Mouse (Mus musculus) heart, adult 9 months (tissue): ENCODE data around the gene Jkamp.
A peak's percentile ranks its signal among the peaks of the same experiment; 100 is the strongest.
"Not testable (repeated sequence)": the region's sequence is repeated elsewhere in the genome, so short reads cannot be mapped to it uniquely, and the experiment has no call there.

Experiments used
- DNase-seq, 2 experiments: peaks; one replicate each; pipeline ENCODE4 v3.0.0; 2022; ENCODE audit warnings: low spot score in 2 of 2

The Jkamp gene

DNA sequence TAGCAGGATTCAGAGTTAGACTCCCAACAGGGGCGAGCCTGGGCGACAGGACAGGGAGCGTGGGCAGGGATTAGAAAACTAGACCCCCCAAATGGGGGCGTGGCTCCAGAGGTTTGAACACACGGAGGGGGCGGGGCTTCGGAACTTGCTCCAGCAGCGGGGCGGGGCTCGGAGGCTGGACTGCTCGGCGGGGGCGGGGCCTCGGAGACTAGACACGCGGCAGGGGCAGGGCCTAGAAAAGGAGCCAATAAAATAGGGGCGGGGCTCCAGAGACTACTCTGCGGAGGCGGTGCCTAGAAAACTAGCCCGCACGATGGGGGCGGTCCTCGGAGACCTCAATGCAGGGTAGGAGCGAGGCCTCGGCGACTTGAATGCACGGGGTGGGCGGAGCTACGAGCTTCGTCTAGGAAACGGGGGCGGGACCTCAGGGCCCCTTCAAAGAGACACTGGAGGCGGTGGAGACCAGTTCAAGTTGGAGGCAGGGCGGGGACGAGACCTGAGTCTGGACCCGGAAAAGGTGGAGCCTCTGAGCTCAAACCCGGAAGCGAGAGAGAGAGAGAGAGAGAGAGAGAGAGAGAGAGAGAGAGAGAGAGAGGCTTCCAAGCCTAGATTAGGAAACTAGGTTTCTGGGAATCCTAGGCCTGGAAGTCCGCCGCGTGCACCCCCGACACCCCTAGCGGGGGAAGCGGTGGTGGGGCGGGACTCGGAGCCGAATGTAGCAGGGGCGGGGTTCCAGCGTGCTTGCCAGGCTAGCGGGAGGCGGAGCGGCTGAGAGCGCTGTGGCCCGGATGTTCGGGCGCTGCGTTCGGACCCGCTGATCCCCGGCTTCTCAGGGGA lies at the start of gene Jkamp, which contains the start of gene L3hypdh:
Gene Jkamp (plus strand): TSS at position 261 of the 837 bp plus-strand sequence.
Gene L3hypdh (minus strand): TSS at position 111 of the 837 bp plus-strand sequence.
- DNase-seq: peak; percentile 100

DNA sequence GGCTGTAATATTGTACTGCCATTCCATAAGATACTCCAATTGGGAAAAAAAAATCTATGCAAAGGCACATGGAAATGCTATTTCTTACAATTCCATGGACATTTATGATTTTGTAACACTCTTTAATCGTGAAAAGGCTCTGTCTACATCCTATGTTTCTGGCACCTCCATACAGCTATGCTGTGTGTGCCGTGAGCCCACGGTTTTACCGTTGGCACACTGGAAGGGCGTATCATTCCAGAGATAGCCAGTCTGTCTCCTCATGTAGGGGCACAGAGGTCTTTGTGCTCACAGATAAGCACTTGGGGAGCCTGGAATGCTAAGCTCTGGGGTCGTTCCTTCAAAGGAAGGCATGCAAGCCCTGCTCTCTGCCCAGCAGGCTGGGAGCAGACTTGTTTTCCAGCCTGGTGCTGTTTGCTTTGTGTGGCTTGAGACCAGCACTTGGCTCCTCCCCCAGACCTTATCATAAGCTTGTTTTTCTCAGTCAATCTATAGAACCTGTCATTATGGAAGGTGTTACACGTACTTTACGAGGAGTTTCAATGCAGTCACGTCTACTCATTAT lies 49.2 kb upstream of the Jkamp start:
- DNase-seq: no peak

DNA sequence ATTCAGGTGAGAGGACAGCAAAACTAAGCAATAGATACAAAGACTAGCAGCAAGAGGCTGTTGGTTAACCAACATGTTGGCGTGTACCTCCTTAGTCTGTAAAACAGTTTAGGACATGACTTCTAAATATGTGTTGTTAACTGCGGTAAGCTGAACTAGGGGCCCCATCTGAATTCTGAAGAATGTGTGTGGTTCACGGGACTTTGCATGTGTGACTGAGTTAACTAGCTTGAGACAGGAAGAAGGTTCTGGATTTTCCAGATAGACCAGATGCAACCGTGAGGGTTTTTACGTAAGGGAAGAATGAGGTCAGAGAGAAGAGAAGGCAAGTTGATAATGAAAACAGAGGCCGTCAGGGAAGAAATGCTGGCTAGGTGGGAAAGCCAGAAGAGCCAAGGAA lies 48.3 kb upstream of the Jkamp start:
- no peak for DNase-seq

DNA sequence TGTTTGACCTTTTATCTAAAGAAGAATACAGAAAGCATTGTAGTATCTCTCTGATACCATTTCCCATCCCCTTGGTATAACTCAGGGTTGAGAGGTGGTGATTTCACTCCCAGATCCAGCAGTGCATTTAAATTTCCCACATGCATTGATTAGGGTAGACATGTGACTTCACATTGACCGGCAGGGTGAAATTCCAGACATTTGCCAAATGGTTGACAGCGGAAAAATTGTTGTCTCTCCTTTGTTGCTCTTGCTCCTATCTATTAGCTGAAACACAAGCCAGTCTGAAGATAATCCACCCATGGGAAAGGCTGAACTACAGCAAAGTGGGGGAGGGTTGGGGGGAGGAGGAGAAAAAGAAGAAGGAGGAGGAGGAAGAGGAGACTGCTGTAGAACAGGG lies 46.5 kb upstream of the Jkamp start:
- no peak for DNase-seq

DNA sequence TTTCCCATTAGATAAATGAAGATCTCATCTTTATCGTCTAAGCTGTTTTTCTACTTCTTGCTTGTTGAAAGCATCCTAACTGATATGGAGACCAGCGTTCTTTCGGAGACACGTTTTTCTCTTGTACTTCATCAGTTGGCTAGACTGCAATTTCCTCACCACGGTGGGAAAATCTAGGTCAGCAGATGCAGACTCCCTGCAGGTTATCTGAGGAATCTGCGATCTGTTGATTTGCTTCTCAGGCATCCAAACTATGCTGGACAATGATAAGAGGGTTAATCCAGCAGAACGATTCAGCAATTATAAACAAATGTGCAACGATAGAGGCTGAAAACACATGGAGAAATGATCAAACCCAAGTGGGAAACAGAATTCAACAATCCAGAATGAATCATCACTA lies 45.9 kb upstream of the Jkamp start:
- DNase-seq: no peak

DNA sequence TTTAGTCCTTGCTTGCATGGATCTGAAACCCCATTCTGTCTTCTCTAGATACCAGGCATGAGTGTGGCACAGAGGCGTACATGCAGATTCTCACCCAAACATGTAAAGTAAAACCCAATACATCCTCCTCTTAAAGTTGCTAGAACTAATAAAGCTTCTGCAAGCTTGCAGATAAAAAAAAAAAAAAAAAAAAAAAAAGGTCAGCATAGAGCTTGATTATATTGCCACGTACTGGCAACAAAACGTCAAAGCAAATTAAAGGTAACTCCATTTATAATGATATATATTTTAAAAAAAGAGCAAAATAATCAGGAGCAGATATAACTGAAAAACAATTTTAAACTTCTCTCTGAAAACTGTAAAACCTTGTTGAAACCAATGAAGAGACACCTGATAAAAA lies 44.2 kb upstream of the Jkamp start:
- DNase-seq: no peak

DNA sequence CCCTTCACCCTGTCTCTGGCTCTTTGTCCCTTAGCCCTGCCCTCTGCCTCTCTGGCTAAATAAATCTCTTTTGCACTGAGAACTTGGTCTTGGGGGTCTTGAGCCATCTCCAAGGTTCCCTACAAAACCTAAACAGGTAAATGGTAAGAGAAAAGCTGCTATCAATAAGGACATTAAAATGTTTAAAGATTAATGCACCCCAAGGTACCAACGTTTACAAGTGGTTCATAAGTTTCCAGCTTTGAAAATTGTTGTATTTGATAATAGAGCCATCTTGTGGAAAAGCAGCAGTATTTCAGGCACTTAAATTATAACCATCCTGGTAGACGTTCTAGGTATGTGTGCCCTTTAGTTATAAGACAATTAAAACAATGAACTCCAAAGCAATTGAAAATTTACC lies 37.9 kb upstream of the Jkamp start:
- no peak for DNase-seq

DNA sequence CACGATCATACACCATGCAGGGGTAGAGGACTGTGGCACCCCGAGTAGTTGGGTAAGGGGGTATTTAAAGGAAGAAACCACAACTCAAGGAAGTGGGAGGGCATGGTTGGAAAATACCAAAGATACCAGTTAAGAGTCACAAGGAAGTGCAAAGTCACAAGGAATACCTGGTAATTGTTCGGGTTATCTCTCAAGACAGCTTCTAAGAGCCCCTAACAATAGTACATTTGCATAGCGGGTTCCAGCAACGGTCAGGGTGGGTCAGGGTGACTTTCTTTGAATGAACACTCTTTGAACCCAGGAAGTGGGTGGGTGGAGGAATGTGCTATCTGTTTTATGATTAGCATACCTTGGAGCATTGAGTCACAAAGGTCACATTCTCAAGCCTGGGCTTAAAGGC lies 35.2 kb upstream of the Jkamp start:
- not testable (repeated sequence) for DNase-seq

DNA sequence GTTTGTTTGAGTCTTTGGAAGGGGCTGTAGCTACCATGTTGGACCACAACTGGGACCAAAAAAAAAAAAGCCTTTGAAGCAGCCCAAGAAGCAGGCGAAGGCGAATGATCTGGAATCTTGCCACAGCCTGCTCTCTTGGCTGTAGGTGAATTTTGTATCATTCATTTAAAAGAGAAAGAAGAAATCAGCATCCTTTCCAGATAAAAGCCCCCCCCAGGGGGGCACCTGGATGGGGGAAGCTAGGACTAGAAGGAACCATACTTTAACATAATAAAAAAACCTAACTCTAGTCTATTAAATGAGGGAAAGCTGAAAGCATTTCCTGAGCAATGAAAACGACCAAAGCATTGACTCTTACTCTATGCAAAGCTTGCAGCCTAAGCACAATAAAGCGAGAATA lies 34.6 kb upstream of the Jkamp start:
- DNase-seq: no peak

DNA sequence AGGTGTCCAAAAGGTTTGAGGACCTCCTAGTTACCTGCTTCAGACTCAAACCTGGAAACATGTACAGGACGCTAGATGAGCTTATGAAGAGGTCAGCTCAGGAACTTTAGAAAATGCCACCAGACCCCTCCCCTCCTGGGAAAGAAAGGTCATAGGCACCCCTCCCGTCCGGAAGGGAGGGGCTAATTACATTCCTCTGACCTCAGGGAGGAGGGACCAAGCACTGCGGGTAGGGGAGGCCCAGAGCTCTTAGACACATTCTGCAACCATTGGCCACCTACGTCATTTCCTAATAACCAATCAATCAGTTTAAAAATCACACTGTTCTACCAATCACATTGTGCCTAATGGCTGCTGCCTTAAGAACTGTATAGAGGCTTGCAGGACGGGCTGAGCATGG lies 32.8 kb upstream of the Jkamp start:
- no peak for DNase-seq

DNA sequence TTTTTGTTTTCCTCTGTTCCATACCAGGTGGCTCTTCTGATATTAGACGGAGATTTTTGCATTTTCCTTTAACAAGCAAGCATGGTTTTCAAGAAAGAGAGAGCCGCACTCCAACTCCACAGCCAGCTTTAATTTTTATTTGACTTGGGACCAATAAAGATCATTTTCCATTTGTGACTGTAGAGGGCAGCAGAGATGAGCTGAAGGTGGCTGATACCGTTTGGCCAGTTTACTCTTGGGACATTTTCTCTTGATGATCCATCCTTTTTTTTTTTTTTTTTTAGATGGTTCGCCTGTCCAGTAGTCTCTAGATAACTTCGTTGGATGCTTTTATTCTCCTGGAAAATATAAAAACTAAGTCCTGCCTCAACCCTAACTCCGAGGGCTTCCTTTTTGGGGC lies 32.1 kb upstream of the Jkamp start:
- DNase-seq: no peak

DNA sequence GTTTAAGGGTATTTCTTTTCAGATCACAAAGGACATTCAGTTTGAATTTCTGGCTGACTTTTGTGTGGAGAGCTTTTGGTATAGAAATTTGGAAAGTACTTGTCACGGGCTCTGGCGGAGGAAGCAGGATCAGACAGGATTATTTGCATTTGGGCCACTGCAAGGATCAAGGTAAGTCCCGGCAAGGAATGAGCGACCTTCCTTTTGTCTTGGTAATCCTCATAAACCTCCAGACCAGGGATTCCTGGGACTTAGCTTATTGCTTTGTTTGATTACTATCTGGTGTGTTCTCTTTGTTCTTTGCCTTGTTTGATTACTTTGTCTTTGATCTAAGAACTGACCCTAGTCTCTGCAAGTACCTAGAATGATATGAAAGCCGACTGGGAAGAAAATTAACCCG lies 31.5 kb upstream of the Jkamp start:
- DNase-seq: no peak

DNA sequence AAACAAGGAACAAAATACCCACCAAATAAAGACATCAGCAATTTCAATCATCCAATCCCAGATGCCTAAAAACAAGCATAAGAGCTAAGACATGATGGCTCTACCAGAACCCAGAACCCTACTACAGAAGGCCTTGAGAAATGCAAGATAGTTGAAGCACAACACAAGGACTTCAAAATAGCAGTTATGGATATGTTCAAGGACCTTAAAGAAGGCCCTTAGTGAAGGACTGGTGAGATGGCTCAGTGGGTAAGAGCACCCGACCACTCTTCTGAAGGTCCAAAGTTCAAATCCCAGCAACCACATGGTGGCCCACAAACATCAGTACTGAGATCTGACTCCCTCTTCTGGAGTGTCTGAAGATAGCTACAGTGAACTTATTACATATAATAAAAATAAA lies 27.6 kb upstream of the Jkamp start:
- DNase-seq: no peak

DNA sequence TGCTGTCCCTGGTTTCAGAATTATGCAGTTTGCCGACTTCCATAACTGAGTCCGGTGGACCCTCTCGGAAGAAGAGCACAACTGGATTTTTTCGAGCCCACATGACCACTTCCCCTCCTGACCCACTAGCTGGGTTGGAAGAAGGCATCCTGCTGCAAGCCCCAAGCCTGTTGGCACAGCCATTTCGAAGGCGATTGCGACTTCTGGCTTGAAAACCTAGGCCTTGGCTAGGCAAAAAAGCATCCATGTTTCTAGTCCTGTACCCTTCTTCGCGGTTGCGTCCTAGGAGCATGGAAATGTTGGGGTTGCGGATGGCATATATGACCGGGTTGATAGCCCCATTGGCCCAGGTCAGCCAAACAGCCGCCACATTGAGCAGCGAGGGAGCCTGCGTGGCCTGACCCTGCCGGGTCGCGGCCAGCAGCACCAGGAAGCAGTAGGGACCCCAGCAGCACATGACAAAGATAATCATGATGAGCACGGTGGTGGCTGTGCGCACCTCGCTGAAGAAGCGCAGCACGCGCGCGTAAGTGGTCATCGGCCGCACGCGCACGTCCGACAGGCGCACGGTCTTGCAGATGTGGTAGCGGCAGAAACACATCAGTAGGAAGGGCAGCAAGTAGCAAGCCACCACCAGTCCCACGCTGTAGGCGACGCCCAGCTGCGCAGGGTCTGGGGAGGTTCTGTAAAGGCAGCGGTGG lies 15.6 kb upstream of the Jkamp start:
- DNase-seq: no peak

DNA sequence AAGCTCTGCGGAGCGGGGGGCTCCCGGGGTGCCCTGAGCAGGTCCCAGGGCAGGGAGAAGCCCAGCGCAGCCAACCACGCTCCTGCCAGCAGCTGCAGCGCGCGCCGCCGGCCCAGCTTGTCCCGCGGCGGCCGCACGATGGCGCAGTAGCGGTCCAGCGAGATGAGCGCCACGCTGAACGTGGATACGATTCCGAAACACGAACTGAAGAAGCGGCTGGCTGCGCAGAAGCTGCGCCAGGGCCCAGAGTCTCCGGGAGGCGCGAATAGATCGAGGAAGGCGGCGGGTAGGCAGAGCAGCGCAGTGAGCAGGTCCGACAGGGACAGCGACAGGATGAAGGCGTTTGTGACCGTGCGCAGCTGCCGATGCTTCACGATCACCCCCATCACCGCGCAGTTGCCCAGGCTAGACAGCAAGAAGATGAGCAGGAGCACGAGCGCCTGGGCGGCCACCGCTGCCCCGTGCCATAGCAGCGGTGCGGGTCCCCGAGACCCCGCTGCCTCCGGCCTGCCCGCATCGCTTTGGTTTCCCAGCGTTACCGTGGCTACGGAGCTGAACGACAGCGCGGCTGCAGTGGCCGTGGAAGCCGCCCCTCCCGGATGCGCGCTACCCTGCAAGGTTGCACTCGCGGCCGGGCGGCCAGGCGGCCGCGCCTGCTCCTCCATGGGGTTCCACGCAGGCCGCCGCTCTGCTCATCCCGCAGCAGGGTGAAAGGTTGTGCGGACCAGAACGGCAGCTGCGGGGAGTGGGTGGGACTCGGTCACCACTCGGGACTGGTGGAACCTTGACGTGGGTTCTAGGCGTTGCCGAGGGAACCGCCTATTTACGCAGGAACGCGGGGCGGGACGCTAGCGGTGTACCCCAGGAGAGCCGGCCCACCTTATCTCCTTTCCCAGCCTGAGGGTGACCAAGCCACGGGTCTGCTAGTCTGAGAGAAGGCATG lies 14.8 kb upstream of the Jkamp start, which contains the start of gene Gpr135:
Gene Gpr135 (minus strand): TSS at position 799 of the 943 bp plus-strand sequence.
- DNase-seq: peak; percentile 76 to 81

DNA sequence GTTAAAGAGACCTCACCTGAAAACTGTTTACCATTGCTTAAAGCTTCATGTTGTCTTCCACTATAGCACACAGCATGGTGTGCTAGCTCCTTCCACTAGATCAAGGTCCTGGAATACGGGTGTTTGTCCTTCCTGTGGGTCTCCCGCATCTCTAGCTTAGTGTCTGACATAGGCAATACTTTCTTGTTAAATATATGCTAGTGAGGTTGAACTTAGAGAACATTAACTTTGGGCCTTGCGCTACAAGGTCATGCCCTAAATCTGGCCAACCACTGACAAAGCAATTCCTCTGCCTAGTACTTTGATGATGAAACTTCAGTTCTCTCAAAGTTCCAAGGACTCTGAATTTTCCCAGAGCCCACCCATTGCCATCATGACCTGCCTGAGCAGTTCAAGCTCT lies 7.1 kb upstream of the Jkamp start:
- no peak for DNase-seq

DNA sequence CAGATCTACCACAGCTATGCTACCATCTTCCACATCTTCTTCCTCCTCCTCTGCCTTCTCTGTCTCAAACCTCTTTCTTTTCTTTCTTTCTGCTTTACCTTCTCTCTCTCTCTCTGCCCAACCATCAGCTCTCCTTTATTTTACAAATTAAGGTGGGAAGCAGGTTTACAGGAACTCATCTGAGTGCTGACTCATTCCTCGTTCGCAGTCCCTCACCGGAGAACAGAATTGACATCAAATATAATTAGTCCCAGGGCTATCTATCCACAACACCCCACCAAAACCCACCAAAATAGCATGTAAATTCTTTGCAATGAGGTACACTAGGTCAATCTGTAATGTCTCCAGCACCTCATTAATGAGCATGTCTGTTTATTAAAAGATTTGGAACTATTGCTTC lies 3.4 kb upstream of the Jkamp start:
- DNase-seq: no peak

DNA sequence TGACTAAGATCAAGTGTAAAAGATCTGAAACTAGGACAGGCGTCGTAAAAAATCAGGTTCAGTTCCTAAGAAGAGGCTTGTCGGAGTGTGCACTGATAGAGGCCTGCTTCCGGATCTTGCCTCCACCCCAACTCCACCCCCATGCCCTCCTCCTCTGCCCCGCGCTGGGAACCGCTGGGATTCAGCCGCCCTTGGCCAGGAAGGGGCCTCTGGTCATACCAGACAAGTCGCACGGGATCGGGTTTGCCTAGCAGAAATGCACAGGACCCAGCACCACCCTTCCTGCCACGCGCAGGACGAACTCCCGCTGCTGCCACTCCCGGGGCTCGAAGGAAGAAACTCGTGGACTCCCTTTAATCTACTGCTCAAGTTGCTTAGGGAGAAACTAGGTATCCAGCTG lies 3.0 kb upstream of the Jkamp start:
- DNase-seq: no peak

DNA sequence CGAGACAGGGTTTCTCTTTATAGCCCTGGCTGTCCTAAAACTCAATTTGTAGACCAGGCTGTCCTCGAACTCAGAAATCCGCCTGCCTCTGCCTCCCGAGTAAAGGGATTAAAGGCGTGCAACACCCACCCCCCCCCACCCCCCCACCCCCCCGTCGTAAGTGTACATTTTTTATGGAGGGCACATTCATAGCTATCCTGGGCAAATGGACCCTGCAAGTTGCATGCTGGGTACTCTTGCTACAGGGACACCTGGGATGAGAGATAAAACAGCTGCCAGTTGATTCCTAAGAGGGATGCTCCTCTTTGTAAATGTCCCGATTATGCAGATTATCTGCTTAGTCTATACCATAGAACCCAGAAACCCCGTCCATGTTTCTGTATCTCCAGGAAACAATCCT lies 2.1 kb upstream of the Jkamp start:
- no peak for DNase-seq

DNA sequence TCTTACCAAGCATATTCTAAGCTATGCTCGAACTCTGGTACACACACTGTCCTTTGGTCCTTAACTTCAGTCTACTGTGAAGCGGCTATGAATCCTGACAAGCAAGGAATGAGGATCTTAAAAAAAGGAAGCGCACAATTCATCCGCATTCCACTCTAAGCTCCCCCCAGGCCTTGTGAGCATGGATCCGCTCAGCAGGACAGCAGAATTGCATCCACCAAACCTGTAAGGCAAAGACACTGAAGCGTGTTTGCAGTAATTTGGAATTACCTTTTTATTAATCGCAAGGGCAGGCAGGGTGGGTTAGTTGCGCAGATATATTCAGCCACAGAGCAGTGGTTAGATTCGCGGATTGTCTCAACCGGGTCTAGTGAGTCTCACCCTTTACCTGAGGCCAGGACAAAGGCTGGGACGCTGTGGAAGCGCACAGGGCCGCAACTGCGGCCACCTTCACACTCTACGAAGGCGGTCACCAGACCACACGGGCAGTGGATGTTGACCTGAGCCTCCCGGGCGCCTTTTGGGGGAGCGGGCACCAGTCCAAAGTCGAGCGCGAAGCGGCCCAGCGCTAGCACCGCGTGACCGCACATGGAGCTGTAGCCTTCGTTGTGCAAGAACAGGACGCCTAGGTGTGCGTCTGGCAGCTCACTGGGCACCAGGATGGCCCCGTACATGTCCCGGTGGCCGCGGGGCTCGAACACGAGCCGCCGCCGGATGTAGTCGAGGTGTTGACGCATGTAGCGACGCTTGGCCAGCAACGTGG lies 947 bp upstream of the Jkamp start:
- DNase-seq: no peak

DNA sequence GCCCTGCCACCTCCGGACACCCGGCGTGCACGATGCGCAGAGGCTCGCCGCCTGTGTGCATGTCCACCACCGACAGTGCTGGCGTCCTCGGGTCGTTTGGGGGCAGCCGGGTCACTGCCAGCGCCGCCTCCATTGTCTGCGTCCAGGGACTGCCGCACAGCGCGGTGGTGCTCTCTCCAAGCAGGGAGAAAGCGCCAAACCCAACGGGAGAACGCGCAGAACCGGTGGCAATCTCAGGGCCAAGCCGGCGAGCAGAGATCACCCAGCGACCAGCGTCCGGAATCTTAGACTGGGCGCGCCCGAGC lies 413 bp upstream of the Jkamp start:
- no peak for DNase-seq
